Mouse (Mus musculus) embryonic facial prominence, embryonic 11.5 days (tissue): ENCODE measurements around the gene Grk2. TPM values are rescaled to one million over a fixed set of nuclear protein-coding genes. Genes with fewer than 3 reads are reported as not detected.

Experiments used
- ATAC-seq: fragments of 200-750 bp; cut with Nextera tagmentation; replicated peaks from 2 replicates; pipeline ENCODE4 v1.8.0; 2017; ENCODE audit warnings: low read depth; ENCODE audit not compliant: insufficient number of reproducible peaks, low FRiP score, low TSS enrichment
- DNase-seq: peaks from one replicate; pipeline ENCODE4 v3.0.0-alpha.2; 2015; ENCODE audit warnings: low spot score
- H3K27ac ChIP-seq: fragments of 300-500 bp; sonication (generic); replicated peaks from 2 replicates; pipeline ENCODE4 v1.5.1; 2014; ENCODE audit warnings: mild to moderate bottlenecking, low read depth, low read length, control low read depth
- H3K27me3 ChIP-seq: fragments of 300-500 bp; sonication (generic); 2 replicates; pipeline ENCODE4 v1.6.1; 2014; ENCODE audit warnings: mild to moderate bottlenecking, low read length, moderate library complexity, mixed read lengths; ENCODE audit not compliant: control insufficient read depth, insufficient read depth
- H3K36me3 ChIP-seq: fragments of 300-500 bp; sonication (generic); replicated peaks from 2 replicates; pipeline ENCODE4 v1.6.1; 2014; ENCODE audit warnings: low read depth, mild to moderate bottlenecking, low read length, moderate library complexity, mixed read lengths; ENCODE audit not compliant: control insufficient read depth, insufficient read depth
- H3K4me1 ChIP-seq: fragments of 300-500 bp; sonication (generic); 2 replicates; pipeline ENCODE4 v1.6.1; 2014; ENCODE audit warnings: low read length, mixed read lengths; ENCODE audit not compliant: control insufficient read depth, insufficient read depth
- H3K4me2 ChIP-seq: fragments of 300-500 bp; sonication (generic); 2 replicates; pipeline ENCODE4 v1.6.1; 2014; ENCODE audit warnings: low read depth, mild to moderate bottlenecking, control low read depth, low read length, moderate library complexity
- H3K4me3 ChIP-seq: fragments of 300-500 bp; sonication (generic); 2 replicates; pipeline ENCODE4 v1.5.1; 2014; ENCODE audit warnings: low read depth, low read length, control low read depth
- H3K9ac ChIP-seq: fragments of 300-500 bp; sonication (generic); replicated peaks from 2 replicates; pipeline ENCODE4 v1.6.1; 2014; ENCODE audit warnings: mild to moderate bottlenecking, control low read depth, low read length
- H3K9me3 ChIP-seq: fragments of 300-500 bp; sonication (generic); replicated peaks from 2 replicates; pipeline ENCODE4 v1.6.1; 2016; ENCODE audit warnings: mild to moderate bottlenecking, low read length, inconsistent platforms, mixed read lengths; ENCODE audit not compliant: control insufficient read depth
- WGBS: fragments of 180-500 bp; shearing (Covaris S2); extraction: QIAGEN DNeasy Blood & Tissue Kit; methylation state at CpG from one replicate; pipeline ENCODE4 v1.1.7; 2014; 5-methylcytosine and 5-hydroxymethylcytosine counted together
- microRNA-seq: library from miRNA; unstranded; fragments of <30 nt; microRNA quantifications from one replicate; pipeline ENCODE4, GENCODE M21; 2016; ENCODE audit warnings: borderline number of aligned reads
- polyA plus RNA-seq: library from polyadenylated mRNA; unstranded; fragments of >200 nt; fragmentation: Nextera tagmentation; extraction: Ambion mirVana; gene quantifications from 2 replicates; pipeline ENCODE4 v1.2.1, GENCODE M21; 2014

Gene Grk2
- polyA plus RNA-seq, 1 experiment from 2014 or later = 18.9 TPM

- no peaks in the 10 kb centered on the region for H3K4me1 ChIP-seq
- no peaks in the 10 kb centered on the region; the same call in 1 of the 2 replicates for H3K36me3 ChIP-seq
- H3K27ac ChIP-seq = no peak overlapping the region
- no peak overlapping the region for H3K4me3 ChIP-seq
- H3K4me2 ChIP-seq = no peak overlapping the region
- no peaks in the 10 kb centered on the region for H3K9me3 ChIP-seq
- DNase-seq (no peak), ATAC-seq (no peak)
- 83% methylated on average over 6 of the region's 6 CpGs for WGBS
- H3K9ac ChIP-seq = no peak overlapping the region
- no peaks in the 10 kb centered on the region for H3K27me3 ChIP-seq
These were observed 61.2 kb downstream of the Grk2 start for GRCm38 (mm10) chr19:4244775-4245174.

- H3K4me2 ChIP-seq = no peak overlapping the region
- no peaks in the 10 kb centered on the region for H3K4me1 ChIP-seq
- no peaks in the 10 kb centered on the region for H3K36me3 ChIP-seq
- no peak overlapping the region for H3K9ac ChIP-seq
- no peak overlapping the region for H3K27ac ChIP-seq
- no peaks in the 10 kb centered on the region for H3K9me3 ChIP-seq
- WGBS = 69% methylated on average over 3 of the region's 3 CpGs
- no peak for ATAC-seq
- H3K27me3 ChIP-seq = no peaks in the 10 kb centered on the region
- no peak overlapping the region for H3K4me3 ChIP-seq
- no peak for DNase-seq
These were observed 63.6 kb downstream of the Grk2 start for GRCm38 (mm10) chr19:4242416-4242815.

GRCm38 (mm10) chr19:4240247-4240668, 65.8 kb downstream of the Grk2 start:
- Histone ChIP-seq H3K27me3 (no peaks in the 10 kb centered on the region), H3K4me2 (no peak overlapping the region), H3K9ac (no peak overlapping the region), H3K4me3 (no peak overlapping the region), H3K36me3 (no peaks in the 10 kb centered on the region), H3K27ac (no peak overlapping the region), H3K4me1 (no peaks in the 10 kb centered on the region), H3K9me3 (no peaks in the 10 kb centered on the region)
- DNase-seq (no peak), ATAC-seq (no peak)
- WGBS = 46% methylated on average over 8 of the region's 8 CpGs

Small RNAs within 50 kb of the gene (microRNA-seq; reads per million reads assigned to microRNA genes)
- gene Mir6985 = not detected

Other genes with a start within 250 kb of the Grk2 start
- gene Gstp3, start 246.7 kb downstream of the Grk2 start, polyA plus RNA-seq = not detected in 2 replicates
- not detected in 2 replicates for gene Cabp2, start 224.6 kb downstream of the Grk2 start, polyA plus RNA-seq
- gene Cdk2ap2, start 209.0 kb downstream of the Grk2 start, polyA plus RNA-seq = 58.6 and 69.0 TPM in 2 replicates
- gene Pitpnm1, start 206.2 kb downstream of the Grk2 start, polyA plus RNA-seq = 6.3 and 7.3 TPM in 2 replicates
- gene Aip, start 180.4 kb downstream of the Grk2 start, polyA plus RNA-seq = 68.3 and 85.1 TPM in 2 replicates
- gene Gpr152, start 166.4 kb downstream of the Grk2 start, polyA plus RNA-seq = not detected in 2 replicates
- gene Cabp4, start 162.2 kb downstream of the Grk2 start, polyA plus RNA-seq = not detected in 2 replicates
- gene Coro1b, start 157.6 kb downstream of the Grk2 start, polyA plus RNA-seq = 108 and 122 TPM in 2 replicates
- 0.64 and 1.3 TPM in 2 replicates for gene Ptprcap, start 152.6 kb downstream of the Grk2 start, polyA plus RNA-seq
- 42.0 and 42.3 TPM in 2 replicates for gene Rps6kb2, start 142.9 kb downstream of the Grk2 start, polyA plus RNA-seq
- 2.0 TPM in 2 replicates for gene Carns1, start 130.7 kb downstream of the Grk2 start, polyA plus RNA-seq
- gene Tbc1d10c, start 114.9 kb downstream of the Grk2 start, polyA plus RNA-seq = 0.96 and 1.4 TPM in 2 replicates
- gene Ppp1ca, start 114.2 kb downstream of the Grk2 start, polyA plus RNA-seq = 955 and 1,002 TPM in 2 replicates
- 46.8 and 49.5 TPM in 2 replicates for gene Rad9a, start 104.6 kb downstream of the Grk2 start, polyA plus RNA-seq
- gene Clcf1, start 92.0 kb downstream of the Grk2 start, polyA plus RNA-seq = 4.6 and 5.0 TPM in 2 replicates
- not detected in 2 replicates for gene AC109138.7, start 91.9 kb downstream of the Grk2 start, polyA plus RNA-seq
- 12.7 and 13.0 TPM in 2 replicates for gene Pold4, start 74.3 kb downstream of the Grk2 start, polyA plus RNA-seq
- 2.7 and 4.8 TPM in 2 replicates for gene Ssh3, start 37.0 kb downstream of the Grk2 start, polyA plus RNA-seq
- gene Ankrd13d, start 23.1 kb downstream of the Grk2 start, polyA plus RNA-seq = 5.6 and 6.4 TPM in 2 replicates
- gene Kdm2a, start 92.1 kb upstream of the Grk2 start, polyA plus RNA-seq = 43.5 and 48.3 TPM in 2 replicates
- gene Rhod, start 133.2 kb upstream of the Grk2 start, polyA plus RNA-seq = 39.8 and 45.9 TPM in 2 replicates
- gene Syt12, start 171.2 kb upstream of the Grk2 start, polyA plus RNA-seq = 1.2 and 1.9 TPM in 2 replicates
- not detected in 2 replicates for gene 2010003K11Rik, start 192.4 kb upstream of the Grk2 start, polyA plus RNA-seq
- 15.4 and 19.2 TPM in 2 replicates for gene Pcx, start 204.2 kb upstream of the Grk2 start, polyA plus RNA-seq